Mouse (Mus musculus) megakaryocyte, embryonic 14.5 days (primary cell): ENCODE measurements around the gene AL731706.2.

Source experiments
- FLI1 ChIP-seq: IDR thresholded peaks from 2 replicates; pipeline ENCODE4 v1.6.1; 2012; ENCODE audit warnings: low read length, inconsistent platforms, mixed read lengths
- GATA1 ChIP-seq: IDR thresholded peaks from 3 replicates; pipeline ENCODE4 v1.6.1; 2012; ENCODE audit warnings: mixed read lengths, low read length, inconsistent platforms, borderline replicate concordance

DNA sequence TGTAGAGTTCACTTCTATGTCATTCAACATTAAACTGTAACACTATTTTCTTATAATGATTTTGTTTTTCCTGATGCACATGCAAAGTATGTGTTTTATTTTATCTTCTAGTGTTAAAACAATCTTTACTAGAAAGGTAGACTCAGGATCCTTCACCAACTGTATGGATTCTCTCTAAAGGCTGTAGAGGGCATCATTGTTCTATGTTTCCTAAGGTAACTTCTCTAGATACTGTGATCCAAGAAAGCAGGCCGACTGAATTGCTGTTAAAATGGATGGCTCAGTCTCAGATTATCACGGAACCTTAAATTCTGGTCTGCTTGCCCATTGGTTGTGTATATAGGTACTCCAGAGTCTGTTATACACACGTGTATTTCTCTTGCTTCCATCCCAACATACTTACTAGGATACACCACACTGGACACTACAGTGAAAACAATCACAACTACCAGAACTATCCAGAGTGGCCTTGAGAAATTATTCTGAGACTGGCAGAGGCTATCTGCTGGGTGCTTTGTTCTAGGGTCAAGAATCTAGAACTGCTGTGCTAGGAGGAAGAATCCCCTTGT lies 28.9 kb upstream of the AL731706.2 start:
- no peak for TF ChIP-seq GATA1
- no peak for TF ChIP-seq FLI1
